Mouse (Mus musculus) spleen, postnatal 36 days (tissue): ENCODE data around the gene Col16a1.

Source experiments
- DNase-seq, 2 experiments: peaks; one replicate each; pipeline ENCODE4 v3.0.0; 2022; ENCODE audit warnings: low spot score in 2 of 2, mixed read lengths in 1 of 2

The Col16a1 gene

GRCm38 (mm10) chr4:130130641-130131350 lies 83.2 kb downstream of the Col16a1 start:
- no peak for DNase-seq

- DNase-seq = no peak
Observed at GRCm38 (mm10) chr4:130131448-130132105, 83.9 kb downstream of the Col16a1 start.

GRCm38 (mm10) chr4:130133399-130133798 lies 85.8 kb downstream of the Col16a1 start:
- no peak for DNase-seq

- peak in 1 of 2 experiments; percentile 14 for DNase-seq
Observed at GRCm38 (mm10) chr4:130138441-130139213, 91.0 kb downstream of the Col16a1 start.

GRCm38 (mm10) chr4:130139214-130139492 lies 91.5 kb downstream of the Col16a1 start, which contains the start of gene Hcrtr1:
Gene Hcrtr1, minus strand, starts transcription at chr4:130139359.
- no peak for DNase-seq

- no peak for DNase-seq
Observed at GRCm38 (mm10) chr4:130140992-130141402, 93.4 kb downstream of the Col16a1 start.

- DNase-seq = no peak
Observed at GRCm38 (mm10) chr4:130141786-130142185, 94.1 kb downstream of the Col16a1 start.

GRCm38 (mm10) chr4:130148405-130148804 lies 100.8 kb downstream of the Col16a1 start:
- DNase-seq = no peak
